Mouse (Mus musculus) G1E (cell line): Measurements from ENCODE around the gene Rbm5. TPM values are rescaled to one million over a fixed set of nuclear protein-coding genes. Genes with fewer than 3 reads are reported as not detected.

Source experiments
- ATAC-seq: 2 replicates; pipeline ENCODE4 v1.8.0; 2016; ENCODE audit warnings: mild to moderate bottlenecking; ENCODE audit not compliant: insufficient number of reproducible peaks, poor library complexity, low FRiP score, severe bottlenecking; ENCODE audit errors: extremely low read depth
- DNase-seq: peaks from one replicate; pipeline ENCODE4 v3.0.0; 2012; ENCODE audit warnings: low spot score
- H3K27me3 ChIP-seq: 2 replicates; pipeline ENCODE4 v1.6.1; 2012; ENCODE audit warnings: mild to moderate bottlenecking, low read length, inconsistent platforms; ENCODE audit not compliant: insufficient read depth
- H3K36me3 ChIP-seq: replicated peaks from 2 replicates; pipeline ENCODE3; 2012; ENCODE audit warnings: mild to moderate bottlenecking, inconsistent platforms
- H3K4me1 ChIP-seq: 2 replicates; pipeline ENCODE4 v1.6.1; 2012; ENCODE audit warnings: low read depth, low read length, inconsistent platforms, mixed read lengths; ENCODE audit not compliant: insufficient read depth
- H3K4me3 ChIP-seq: 2 replicates; pipeline ENCODE4 v1.5.1; 2012; ENCODE audit warnings: low read depth, mild to moderate bottlenecking, inconsistent platforms, low read length, moderate library complexity, mixed read lengths
- H3K9me3 ChIP-seq: replicated peaks from 2 replicates; pipeline ENCODE4 v1.6.1; 2012; ENCODE audit warnings: inconsistent platforms
- CTCF ChIP-seq: IDR thresholded peaks from 2 replicates; pipeline ENCODE4 v1.5.1; 2012; ENCODE audit warnings: low read depth, low read length, inconsistent platforms, mixed read lengths
- GATA1 ChIP-seq: IDR thresholded peaks from 2 replicates; pipeline ENCODE4 v1.6.1; 2012; ENCODE audit warnings: borderline replicate concordance, low read length, inconsistent platforms, mixed read lengths
- GATA2 ChIP-seq: IDR thresholded peaks from 2 replicates; pipeline ENCODE4 v1.6.1; 2012; ENCODE audit warnings: low read depth, low read length, inconsistent platforms, borderline replicate concordance
- POLR2AphosphoS5 ChIP-seq: IDR thresholded peaks from 2 replicates; pipeline ENCODE4 v1.6.1; 2012; ENCODE audit warnings: low read depth, low read length, inconsistent platforms; ENCODE audit not compliant: insufficient replicate concordance
- TAL1 ChIP-seq: conservative IDR thresholded peaks from 2 replicates; pipeline ENCODE4 v1.6.1; 2012; ENCODE audit warnings: low read depth, low read length, inconsistent platforms, mixed read lengths
- polyA plus RNA-seq: library from polyadenylated mRNA; stranded (reverse); fragments of >175 nt; gene quantifications from 2 replicates; pipeline ENCODE4 v1.2.3, GENCODE M21; 2012
- total RNA-seq, 2 experiments: library from RNA; stranded (forward) in 1 of 2; stranded (reverse) in 1 of 2; fragments of 200-1000 nt in 1 of 2; fragments of >200 nt in 1 of 2; fragmentation: Nextera tagmentation in 1 of 2; gene quantifications; 2 replicates each; pipeline ENCODE4 v1.2.3; 2014 to 2017

Rbm5 gene
- total and polyA plus RNA-seq, 3 experiments = 23.4 to 467 (median 271) TPM

GRCm38 (mm10) chr9:107703337-107704122 is 67.3 kb downstream of the Rbm5 start:
- DNase-seq = no peak
- ATAC-seq = no peak
- Histone ChIP-seq H3K9me3 (no peaks in the 10 kb centered on the region), H3K4me3 (no peak overlapping the region), H3K27me3 (peaks cover 95% of the 10 kb centered on the region), H3K36me3 (no peaks in the 10 kb centered on the region), H3K4me1 (peaks cover 10% of the 10 kb centered on the region; the same call in 1 of the 2 replicates)
- TF ChIP-seq CTCF = no peak
- TF ChIP-seq GATA2 = no peak
- no peak for TF ChIP-seq POLR2AphosphoS5
- TF ChIP-seq GATA1 = no peak
- no peak for TF ChIP-seq TAL1

- no peak for DNase-seq
- no peak for ATAC-seq
- no peaks in the 10 kb centered on the region for H3K36me3 ChIP-seq
- no peak overlapping the region for H3K4me3 ChIP-seq
- TF ChIP-seq TAL1 = no peak
- TF ChIP-seq POLR2AphosphoS5 = no peak
- TF ChIP-seq GATA2 = no peak
- no peak for TF ChIP-seq GATA1
- TF ChIP-seq CTCF = no peak
- 0 out of 2 replicates have a peak, but pooled peaks cover 3% of the 10 kb centered on the region for H3K4me1 ChIP-seq
- peaks cover 94% of the 10 kb centered on the region for H3K27me3 ChIP-seq
- H3K9me3 ChIP-seq = no peaks in the 10 kb centered on the region
Observed at GRCm38 (mm10) chr9:107702606-107703185, 68.1 kb downstream of the Rbm5 start.

- Histone ChIP-seq H3K27me3 (peaks cover 92% of the 10 kb centered on the region), H3K4me3 (no peak overlapping the region), H3K36me3 (no peaks in the 10 kb centered on the region), H3K9me3 (no peaks in the 10 kb centered on the region), H3K4me1 (no peaks in the 10 kb centered on the region)
- DNase-seq (no peak), ATAC-seq (no peak)
- TF ChIP-seq TAL1 (no peak), CTCF (no peak), GATA1 (no peak), POLR2AphosphoS5 (no peak), GATA2 (no peak)
Observed at GRCm38 (mm10) chr9:107701594-107701993, 69.2 kb downstream of the Rbm5 start.

- DNase-seq (no peak), ATAC-seq (no peak)
- Histone ChIP-seq H3K36me3 (no peaks in the 10 kb centered on the region), H3K9me3 (no peaks in the 10 kb centered on the region), H3K27me3 (peaks cover 90% of the 10 kb centered on the region), H3K4me3 (no peak overlapping the region), H3K4me1 (no peaks in the 10 kb centered on the region)
- no peak for TF ChIP-seq CTCF
Observed at GRCm38 (mm10) chr9:107700114-107700571, 70.7 kb downstream of the Rbm5 start.

- H3K9me3 ChIP-seq = no peaks in the 10 kb centered on the region
- H3K4me1 ChIP-seq = no peaks in the 10 kb centered on the region
- DNase-seq (no peak), ATAC-seq (no peak)
- no peaks in the 10 kb centered on the region for H3K36me3 ChIP-seq
- TF ChIP-seq TAL1 = no peak
- no peak for TF ChIP-seq CTCF
- TF ChIP-seq GATA1 = no peak
- TF ChIP-seq POLR2AphosphoS5 = no peak
- TF ChIP-seq GATA2 = no peak
- H3K27me3 ChIP-seq = peaks cover 90% of the 10 kb centered on the region
- H3K4me3 ChIP-seq = no peak overlapping the region
Observed at GRCm38 (mm10) chr9:107699376-107699980, 71.3 kb downstream of the Rbm5 start.

- Histone ChIP-seq H3K36me3 (no peaks in the 10 kb centered on the region), H3K4me1 (no peaks in the 10 kb centered on the region), H3K27me3 (peaks cover 84% of the 10 kb centered on the region), H3K9me3 (no peaks in the 10 kb centered on the region), H3K4me3 (no peak overlapping the region)
- ATAC-seq (no peak), DNase-seq (no peak)
- no peak for TF ChIP-seq CTCF
- TF ChIP-seq GATA1 = no peak
Observed at GRCm38 (mm10) chr9:107698611-107699190, 72.1 kb downstream of the Rbm5 start.
